Mouse (Mus musculus) kidney, adult 18-20 months (tissue): ENCODE results near the gene Senp5.
"Not testable (repeated sequence)": the region's sequence is repeated elsewhere in the genome, so short reads cannot be mapped to it uniquely, and the experiment has no call there.

Experiments used
- DNase-seq: peaks from one replicate; pipeline ENCODE4 v3.0.0; 2021

Senp5 gene

GRCm38 (mm10) chr16:32002509-32003477 lies at the start of gene Senp5:
Gene Senp5, minus strand, starts transcription at chr16:32003287.
- peak; percentile 95 for DNase-seq

DNA sequence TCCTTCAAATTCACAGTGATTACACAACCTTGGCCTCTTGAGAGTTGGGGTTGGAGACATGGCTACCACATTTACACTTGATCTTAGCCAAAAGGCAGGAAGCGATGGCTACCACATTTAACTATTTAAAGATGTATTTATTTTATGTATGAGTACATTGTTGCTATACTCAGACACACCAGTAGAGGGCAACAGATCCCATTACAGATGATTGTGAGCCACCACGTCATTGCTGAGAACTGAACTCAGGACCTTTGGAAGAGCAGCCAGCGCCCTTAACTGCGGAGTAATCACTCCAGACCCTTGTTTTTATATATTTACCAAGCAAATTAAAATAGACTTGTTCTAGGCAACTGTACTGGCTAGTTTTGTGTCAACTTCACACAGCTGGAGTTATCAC lies 39.3 kb upstream of the Senp5 start:
- no peak for DNase-seq

DNA sequence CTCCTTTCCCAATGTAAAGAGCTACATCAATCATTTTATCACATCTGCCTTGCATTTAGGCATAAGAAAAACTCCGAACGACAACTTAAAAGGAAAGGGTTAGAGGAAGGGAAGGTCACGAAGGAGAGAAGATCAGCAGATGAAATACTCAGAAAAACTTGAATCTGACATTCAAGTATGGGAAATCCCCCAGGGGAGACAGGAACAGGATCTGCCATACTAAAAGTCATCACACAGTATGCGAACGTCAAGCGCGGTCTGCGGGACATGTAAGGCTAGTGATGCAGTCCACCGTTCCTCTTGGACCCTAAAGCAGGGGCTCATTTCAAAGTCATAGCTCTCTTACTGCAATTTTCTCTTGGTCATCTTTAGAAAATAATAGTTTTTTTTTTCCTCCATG lies 16.6 kb upstream of the Senp5 start:
- no peak for DNase-seq

DNA sequence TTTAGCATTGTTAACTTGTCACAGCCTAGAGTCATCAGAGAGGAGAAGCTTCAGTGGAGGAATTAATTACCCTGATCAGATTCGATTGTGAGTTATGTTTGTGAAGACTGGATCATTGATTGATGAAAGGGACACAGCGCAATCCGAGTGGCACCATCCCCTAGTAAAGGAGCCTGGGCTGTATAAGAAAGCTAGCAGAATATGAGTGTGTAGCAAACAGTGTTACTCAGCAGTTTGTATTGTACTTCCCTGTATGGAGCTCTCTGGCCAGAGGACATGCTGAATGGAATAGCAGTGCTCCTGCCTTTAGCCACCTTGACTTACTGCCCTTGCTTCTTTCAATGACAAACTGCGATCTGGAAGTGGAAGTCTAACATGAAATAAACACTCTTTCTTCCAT lies 7.2 kb upstream of the Senp5 start:
- no peak for DNase-seq

- peak; percentile 25 for DNase-seq
Observed at GRCm38 (mm10) chr16:32009913-32010312, 6.8 kb upstream of the Senp5 start.

- no peak for DNase-seq
Observed at GRCm38 (mm10) chr16:32008529-32009293, 5.6 kb upstream of the Senp5 start.

GRCm38 (mm10) chr16:32004731-32005130 lies 1.6 kb upstream of the Senp5 start:
- DNase-seq, result no peak

DNA sequence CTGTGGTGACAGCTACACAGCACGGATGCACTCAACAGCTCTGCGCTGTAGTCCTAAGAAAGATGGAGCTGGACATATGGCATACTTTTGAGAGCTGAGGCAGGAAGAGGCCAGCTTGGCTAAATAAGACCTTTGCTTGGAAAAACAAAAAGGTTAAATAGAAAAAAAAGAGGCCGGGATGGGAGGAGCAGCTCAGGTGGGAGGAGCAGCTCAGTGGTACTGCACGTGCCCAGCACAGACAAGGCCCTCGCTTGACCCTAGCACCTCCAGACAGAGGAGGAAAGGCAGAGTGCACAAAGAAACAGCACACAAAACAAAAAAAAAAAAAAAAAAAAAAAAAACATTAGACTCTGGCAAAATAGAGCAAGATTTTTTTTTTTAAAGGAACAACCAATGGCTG lies 6.7 kb downstream of the Senp5 start:
- DNase-seq, result no peak

DNA sequence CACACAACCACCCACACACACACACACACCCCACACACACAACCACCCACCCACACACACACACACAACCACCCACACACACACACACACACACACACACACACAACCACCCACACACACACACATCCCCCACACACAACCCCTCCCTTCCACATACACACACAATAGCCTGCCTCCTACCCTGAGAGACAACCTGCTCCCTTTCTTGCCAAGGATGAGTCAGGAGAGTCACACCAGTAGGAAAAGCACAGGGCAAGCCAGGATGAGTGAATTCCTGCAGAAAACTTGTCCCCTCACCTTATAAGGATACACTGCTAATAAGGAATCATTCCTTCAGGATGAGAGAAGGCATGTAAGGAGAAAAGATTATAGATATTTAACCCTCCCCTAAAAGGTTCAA lies 9.1 kb downstream of the Senp5 start:
- no peak for DNase-seq

- no peak for DNase-seq
Observed at GRCm38 (mm10) chr16:31993195-31993594, 9.9 kb downstream of the Senp5 start.

- no peak for DNase-seq
Observed at GRCm38 (mm10) chr16:31992039-31992438, 11.0 kb downstream of the Senp5 start.

- no peak for DNase-seq
Observed at GRCm38 (mm10) chr16:31980946-31981345, 22.1 kb downstream of the Senp5 start.

- DNase-seq, result no peak
Observed at GRCm38 (mm10) chr16:31979501-31979900, 23.6 kb downstream of the Senp5 start.

GRCm38 (mm10) chr16:31975258-31975657 lies 27.8 kb downstream of the Senp5 start:
- no peak for DNase-seq

DNA sequence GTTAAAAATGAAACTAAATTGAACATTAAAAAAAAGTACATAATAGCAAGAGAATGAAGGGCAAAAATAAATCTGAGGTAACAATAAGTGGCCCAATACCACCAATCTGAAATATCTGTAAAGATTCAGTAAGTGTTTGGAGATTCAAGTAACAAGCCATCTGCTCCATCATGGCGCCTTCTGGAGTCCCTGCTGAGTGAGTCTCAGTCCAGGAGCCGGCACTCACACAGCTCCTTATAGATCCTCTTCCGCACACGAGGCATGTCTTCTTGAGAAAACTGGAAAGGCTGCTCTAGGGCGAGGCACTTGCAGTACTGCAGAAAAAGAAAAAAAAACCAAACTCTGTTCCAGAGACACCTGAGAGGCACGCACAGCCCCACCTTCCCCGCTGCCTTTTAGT lies 39.9 kb downstream of the Senp5 start:
- no peak for DNase-seq

DNA sequence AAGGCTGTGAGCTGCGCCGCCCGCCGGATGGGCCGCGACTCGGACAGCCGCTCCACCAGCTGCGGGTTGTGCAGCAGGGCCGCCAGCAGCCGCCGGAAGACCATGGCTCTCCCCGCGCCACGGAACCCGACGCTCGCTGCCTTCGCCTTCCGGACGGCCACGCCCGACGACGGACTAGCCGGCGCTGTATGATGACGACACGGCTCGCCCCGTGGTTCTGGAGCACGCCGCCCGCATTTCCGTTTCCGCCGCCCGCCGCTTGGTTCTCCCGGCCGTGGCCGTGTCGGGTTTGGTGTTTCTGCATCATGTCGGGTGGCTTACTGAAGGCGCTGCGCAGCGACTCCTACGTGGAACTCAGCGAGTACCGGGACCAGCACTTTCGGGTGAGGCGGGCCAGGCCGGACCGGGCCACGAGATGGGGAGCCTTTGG lies 54.7 kb downstream of the Senp5 start, which contains the start of the genes 0610012G03Rik and Ncbp2:
0610012G03Rik (minus strand) TSS at position 150 of the 430 bp plus-strand sequence.
Ncbp2 (plus strand) TSS at position 169 of the 430 bp plus-strand sequence.
- DNase-seq, result peak; percentile 97

GRCm38 (mm10) chr16:31947901-31948316 lies 55.2 kb downstream of the Senp5 start:
- DNase-seq, result no peak

- DNase-seq, result no peak
Observed at GRCm38 (mm10) chr16:31947333-31947732, 55.8 kb downstream of the Senp5 start.

DNA sequence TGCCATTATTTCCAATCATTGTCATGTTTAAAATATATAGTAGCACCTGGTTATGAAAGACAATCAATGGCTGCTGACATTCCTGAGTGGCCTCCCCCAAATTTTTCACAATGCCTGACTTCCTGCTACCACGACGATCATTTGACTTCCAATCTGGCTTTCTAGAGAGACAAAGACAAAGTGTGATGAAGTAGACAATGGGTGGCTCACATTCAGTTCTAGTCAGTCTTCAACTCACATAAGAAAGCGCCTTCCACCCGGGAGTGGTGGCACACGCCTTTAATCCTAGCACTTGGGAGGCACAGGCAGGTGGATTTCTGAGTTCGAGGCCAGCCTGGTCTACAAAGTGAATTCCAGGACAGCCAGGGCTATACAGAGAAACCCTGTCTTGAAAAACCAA lies 57.1 kb downstream of the Senp5 start:
- not testable (repeated sequence) for DNase-seq

GRCm38 (mm10) chr16:31945372-31945771 lies 57.7 kb downstream of the Senp5 start:
- no peak for DNase-seq

DNA sequence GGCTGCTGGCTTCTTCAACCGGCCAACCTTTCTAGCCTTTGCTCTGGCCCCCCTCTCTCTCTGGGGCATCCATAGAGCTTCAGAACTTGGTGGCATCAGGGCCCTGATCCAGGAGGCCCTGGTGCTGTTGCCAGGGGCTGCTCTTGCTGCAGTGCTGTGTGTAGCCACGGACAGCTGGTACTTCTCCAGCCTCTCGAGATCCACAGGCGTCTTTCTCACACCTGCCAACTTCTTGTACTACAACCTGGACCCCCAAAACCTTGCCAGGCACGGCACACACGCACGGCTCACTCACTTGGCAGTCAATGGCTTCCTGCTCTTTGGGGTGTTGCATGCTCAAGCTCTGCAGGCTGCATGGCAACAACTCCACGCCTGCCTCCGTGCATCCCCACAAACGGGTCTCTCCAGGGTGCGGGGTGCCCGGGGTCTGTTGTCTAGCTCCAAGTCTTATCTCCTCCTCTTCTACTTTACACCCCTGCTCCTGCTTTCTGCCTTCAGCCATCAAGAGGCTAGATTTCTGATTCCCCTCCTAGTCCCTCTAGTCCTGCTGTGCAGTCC lies 58.3 kb downstream of the Senp5 start:
- DNase-seq, result no peak

DNA sequence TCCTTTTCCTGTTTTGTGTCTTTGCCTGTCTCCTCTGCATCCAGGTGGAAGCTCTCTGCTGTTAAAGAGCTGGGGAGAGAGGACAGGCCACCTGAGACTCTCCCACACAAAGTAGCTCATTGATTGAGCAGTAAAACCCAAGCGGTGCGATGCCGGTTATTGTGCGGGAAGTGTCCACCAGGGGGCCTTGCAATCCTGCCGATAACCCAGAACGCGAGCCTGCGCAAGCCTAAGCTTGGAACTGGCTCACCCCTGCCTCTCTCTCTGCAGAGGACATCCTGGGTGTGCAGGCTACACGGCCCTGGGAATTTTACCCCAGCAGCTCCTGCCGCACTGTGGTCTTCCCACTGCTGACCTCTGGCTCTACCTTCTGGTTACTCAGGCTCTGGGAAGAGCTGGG lies 59.1 kb downstream of the Senp5 start:
- DNase-seq, result peak; percentile 80

DNA sequence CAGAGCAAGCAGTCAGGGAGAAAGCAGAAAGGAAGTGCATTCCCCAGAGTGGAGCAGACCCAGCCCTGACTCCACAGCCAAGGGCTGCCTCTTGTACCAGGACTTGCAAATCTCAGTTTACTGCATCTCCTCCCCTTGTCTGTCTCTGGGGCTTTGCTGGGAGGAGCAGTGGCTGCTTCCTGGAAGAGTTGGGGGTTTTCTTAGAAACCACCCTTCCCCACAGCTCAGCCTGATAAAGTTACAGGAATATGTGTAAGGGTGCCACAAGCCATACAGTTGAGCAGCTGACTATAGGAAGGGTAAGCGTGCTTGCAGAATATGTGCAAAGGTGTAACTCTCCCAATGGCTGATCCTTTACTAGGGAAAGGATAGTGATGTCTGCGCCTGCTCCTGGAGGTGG lies 62.5 kb downstream of the Senp5 start:
- no peak for DNase-seq
